Mouse (Mus musculus) C2C12 (cell line): ENCODE data around the gene Decr2. TPM values are rescaled to one million over a fixed set of nuclear protein-coding genes. Genes with fewer than 3 reads are reported as not detected.
"Not testable (repeated sequence)": the region's sequence is repeated elsewhere in the genome, so short reads cannot be mapped to it uniquely, and the experiment has no call there.

Source experiments
- H3K27me3 ChIP-seq: one replicate; pipeline ENCODE4 v1.6.1; 2011; ENCODE audit not compliant: control insufficient read depth, insufficient read depth, insufficient read length
- H3K36me3 ChIP-seq: one replicate; pipeline ENCODE4 v1.6.1; 2011; ENCODE audit not compliant: control insufficient read depth, insufficient read depth
- H3K4me3 ChIP-seq: one replicate; pipeline ENCODE4 v1.5.1; 2011; ENCODE audit warnings: mild to moderate bottlenecking, control low read depth; ENCODE audit not compliant: poor library complexity, insufficient read depth, severe bottlenecking
- H3K79me2 ChIP-seq: one replicate; pipeline ENCODE4 v1.6.1; 2011; ENCODE audit not compliant: control insufficient read depth, insufficient read depth
- H3K79me3 ChIP-seq: one replicate; pipeline ENCODE4 v1.6.1; 2011; ENCODE audit warnings: low read depth, control low read depth
- H3ac ChIP-seq: one replicate; pipeline ENCODE3; 2011; ENCODE audit warnings: low read depth; ENCODE audit not compliant: control insufficient read depth, insufficient read length
- CEBPB ChIP-seq: IDR thresholded peaks from one replicate; pipeline ENCODE4 v1.6.1; 2011; ENCODE audit warnings: low read depth, mild to moderate bottlenecking, control low read depth, moderate library complexity
- CTCF ChIP-seq: IDR thresholded peaks from one replicate; pipeline ENCODE4 v1.5.1; 2011; ENCODE audit not compliant: control insufficient read depth, insufficient read depth, insufficient read length
- FOSL1 ChIP-seq: IDR thresholded peaks from one replicate; pipeline ENCODE4 v1.8.0; 2011; ENCODE audit warnings: mild to moderate bottlenecking, low read length; ENCODE audit not compliant: poor library complexity, insufficient read depth, severe bottlenecking
- MAX ChIP-seq: IDR thresholded peaks from one replicate; pipeline ENCODE4 v1.6.1; 2011; ENCODE audit warnings: mild to moderate bottlenecking, control low read depth
- MYOD1 ChIP-seq: IDR thresholded peaks from one replicate; pipeline ENCODE4 v1.6.1; 2011; ENCODE audit warnings: low read depth; ENCODE audit not compliant: control insufficient read depth, insufficient read length
- MYOG ChIP-seq: IDR thresholded peaks from one replicate; pipeline ENCODE4 v1.6.1; 2011; ENCODE audit not compliant: control insufficient read depth, insufficient read length; ENCODE audit errors: extremely low read depth
- USF1 ChIP-seq: IDR thresholded peaks from one replicate; pipeline ENCODE4 v1.6.1; 2011; ENCODE audit warnings: low read depth, mild to moderate bottlenecking, control low read depth, moderate library complexity
- polyA plus RNA-seq: library from polyadenylated mRNA; unstranded; fragments of >200 nt; fragmentation: generic; extraction: Trizol; gene quantifications from one replicate; pipeline ENCODE4 v1.2.1, GENCODE M21; 2012; ENCODE audit warnings: missing spikeins

Decr2 gene
- polyA plus RNA-seq, 1 experiment, result 3.9 TPM

DNA sequence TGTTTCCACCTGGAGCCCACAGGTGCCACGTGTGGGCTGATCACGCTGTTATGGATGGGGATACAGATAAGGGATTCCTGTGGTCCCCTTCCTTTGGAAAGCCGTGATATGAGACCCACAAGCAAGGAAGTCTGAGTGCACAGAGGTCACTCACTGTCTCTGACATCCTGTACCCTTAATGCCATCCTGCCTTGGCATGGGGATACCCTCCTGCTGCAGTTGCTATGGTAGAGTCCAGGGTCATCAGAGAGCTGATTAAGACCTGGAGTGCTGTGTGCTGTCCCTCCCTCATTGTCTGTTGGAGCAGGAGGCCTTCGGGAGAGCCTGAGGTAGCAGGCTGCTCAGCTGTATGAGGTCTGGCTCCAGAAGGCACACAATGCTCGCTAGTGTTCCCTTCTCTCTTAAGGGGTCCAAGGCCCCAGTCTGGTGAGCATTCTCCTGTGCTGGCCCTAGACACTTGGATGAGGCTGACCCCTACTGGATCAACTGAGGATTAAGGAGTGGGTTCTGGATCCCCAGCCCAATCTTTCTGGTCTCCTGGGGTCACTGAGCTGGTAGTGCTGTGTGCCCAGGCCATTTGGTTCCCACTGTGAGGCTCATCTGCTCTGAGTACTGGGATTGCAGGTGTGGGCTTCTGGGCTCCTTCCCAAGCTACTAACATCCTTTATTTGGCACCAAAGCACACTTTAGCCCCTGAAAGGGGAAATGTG is 32.4 kb upstream of the Decr2 start:
- H3K36me3 ChIP-seq, result peaks cover 11% of the 10 kb centered on the region
- H3ac ChIP-seq, result no peak overlapping the region
- no peak overlapping the region for H3K4me3 ChIP-seq
- H3K27me3 ChIP-seq, result peaks cover 11% of the 10 kb centered on the region
- H3K79me2 ChIP-seq, result peaks cover 22% of the 10 kb centered on the region
- TF ChIP-seq FOSL1 (no peak), CTCF (no peak), MYOD1 (no peak), MYOG (no peak), MAX (no peak), USF1 (no peak), CEBPB (no peak)
- H3K79me3 ChIP-seq, result peaks cover 20% of the 10 kb centered on the region

DNA sequence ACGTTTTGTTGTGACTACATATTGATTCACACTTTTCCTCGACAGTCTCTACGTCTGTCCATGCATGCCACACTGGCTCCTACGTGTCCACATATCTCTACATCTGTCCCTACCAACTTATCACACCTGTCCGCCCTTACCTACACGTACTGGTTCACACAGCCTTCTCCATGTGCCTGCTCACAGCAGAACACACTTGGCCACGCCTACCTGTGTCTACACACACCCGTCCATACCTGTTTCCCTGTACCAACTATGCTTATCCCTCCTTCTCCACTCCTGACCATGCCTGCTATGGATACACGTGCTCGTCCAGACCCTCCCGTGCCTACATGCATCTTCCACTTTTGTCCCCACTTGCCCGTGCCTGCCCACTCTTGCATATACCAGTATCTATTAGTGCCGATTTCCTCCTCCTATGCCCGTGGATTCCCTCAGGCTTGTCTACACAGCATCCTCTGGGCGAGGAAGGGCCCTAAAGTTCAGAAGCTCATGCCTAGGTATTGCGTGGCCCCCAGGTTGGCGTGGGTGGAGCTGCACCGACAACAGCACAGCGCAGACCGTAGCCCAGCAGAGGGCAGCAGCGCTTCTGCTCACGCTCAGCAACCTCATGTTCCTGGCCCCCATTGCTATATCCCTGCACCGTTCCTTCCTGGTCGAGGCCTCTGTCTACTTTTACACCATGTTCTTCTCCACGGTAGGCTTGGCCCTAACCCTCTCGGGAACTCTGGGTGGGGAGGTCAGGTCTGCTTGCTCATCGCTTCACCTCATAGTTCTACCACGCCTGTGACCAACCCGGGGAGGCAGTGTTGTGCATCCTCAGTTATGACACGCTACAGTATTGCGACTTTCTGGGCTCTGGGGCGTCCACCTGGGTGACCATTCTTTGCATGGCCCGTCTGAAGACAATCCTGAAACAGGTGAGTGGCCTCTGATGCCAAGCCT is 29.9 kb upstream of the Decr2 start:
- Histone ChIP-seq H3K4me3 (no peak overlapping the region), H3K36me3 (no peaks in the 10 kb centered on the region), H3K27me3 (peaks cover 27% of the 10 kb centered on the region)

DNA sequence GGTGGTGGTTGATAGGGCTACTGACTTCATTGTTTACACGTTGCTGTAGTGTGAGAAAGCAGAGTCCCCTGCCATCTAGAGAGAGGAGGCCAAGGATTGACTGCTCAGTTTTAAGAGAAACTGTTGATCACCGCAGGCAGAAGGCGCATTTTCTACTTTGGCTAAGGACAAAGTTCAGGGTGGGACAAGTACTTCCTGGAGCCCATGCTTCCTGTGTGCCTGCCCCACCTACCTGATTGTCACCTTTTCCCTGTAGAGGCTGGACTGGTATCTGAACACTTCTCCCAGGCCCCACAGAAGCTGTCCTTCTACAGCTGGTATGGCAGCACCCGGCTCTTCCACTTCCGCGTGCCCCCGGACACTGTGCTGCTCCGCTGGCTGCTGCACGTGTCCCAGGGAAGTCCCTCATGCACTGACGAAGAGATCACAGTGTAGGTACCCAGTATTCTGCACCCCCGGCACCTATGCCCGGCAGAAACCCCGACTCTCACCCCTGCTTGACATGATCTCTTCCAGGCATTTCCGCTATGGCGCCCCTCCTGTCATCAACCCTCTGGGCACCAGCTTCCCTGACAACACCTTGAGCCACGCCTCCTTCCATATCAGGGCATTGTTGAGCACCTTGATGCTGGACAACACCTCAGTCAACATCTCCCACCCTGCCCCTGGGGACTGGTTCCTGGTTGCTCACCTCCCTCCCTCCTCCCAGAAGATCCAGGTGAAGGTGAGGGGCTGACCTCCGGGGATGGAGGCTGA is 26.5 kb upstream of the Decr2 start:
- H3ac ChIP-seq, result no peak overlapping the region
- TF ChIP-seq MYOG (no peak), MAX (no peak), CEBPB (no peak), MYOD1 (no peak), CTCF (no peak), FOSL1 (no peak), USF1 (no peak)
- H3K27me3 ChIP-seq, result peaks cover 41% of the 10 kb centered on the region
- H3K36me3 ChIP-seq, result no peaks in the 10 kb centered on the region
- H3K79me2 ChIP-seq, result no peaks in the 10 kb centered on the region
- H3K4me3 ChIP-seq, result no peak overlapping the region
- no peaks in the 10 kb centered on the region for H3K79me3 ChIP-seq

More for the DNA sequence above, 29.9 kb upstream of the Decr2 start:
- TF ChIP-seq MAX (no peak), CTCF (peak; percentile 98)
- H3K79me3 ChIP-seq, result peaks cover 16% of the 10 kb centered on the region
- peaks cover 18% of the 10 kb centered on the region for H3K79me2 ChIP-seq
- no peak overlapping the region for H3ac ChIP-seq

DNA sequence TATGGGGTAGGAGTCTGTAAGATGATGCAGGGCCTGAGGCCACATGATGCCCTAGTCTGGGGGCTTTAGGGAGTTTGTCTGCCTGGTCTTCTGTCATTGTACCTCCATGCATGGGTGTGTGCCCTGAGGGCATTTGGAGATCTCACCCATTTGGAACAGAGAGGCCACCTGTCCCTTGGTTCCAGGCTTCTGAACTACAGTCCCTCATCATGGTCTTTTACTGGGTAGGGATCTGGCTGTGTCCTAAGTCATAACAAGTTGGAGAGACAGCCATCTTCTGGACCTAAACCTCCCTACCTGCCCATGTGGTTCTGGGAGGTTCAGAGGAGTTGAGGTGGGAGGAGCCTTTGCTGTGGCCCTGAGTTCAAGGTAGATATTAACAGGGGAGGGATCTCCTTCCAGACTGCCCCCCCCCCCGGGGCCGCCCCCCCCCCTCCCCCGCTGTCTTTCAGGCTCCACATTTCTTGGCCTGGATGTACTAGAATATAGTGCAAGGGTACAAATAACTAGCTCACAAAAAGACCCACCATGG is 25.9 kb upstream of the Decr2 start:
- H3K79me2 ChIP-seq, result no peaks in the 10 kb centered on the region
- no peak overlapping the region for H3K4me3 ChIP-seq
- H3K79me3 ChIP-seq, result no peaks in the 10 kb centered on the region
- no peak overlapping the region for H3ac ChIP-seq
- TF ChIP-seq MYOG, result no peak
- no peak for TF ChIP-seq MYOD1
- no peak for TF ChIP-seq USF1
- no peak for TF ChIP-seq CTCF
- TF ChIP-seq CEBPB, result no peak
- TF ChIP-seq MAX, result no peak
- TF ChIP-seq FOSL1, result no peak
- H3K27me3 ChIP-seq, result peaks cover 44% of the 10 kb centered on the region
- no peaks in the 10 kb centered on the region for H3K36me3 ChIP-seq

DNA sequence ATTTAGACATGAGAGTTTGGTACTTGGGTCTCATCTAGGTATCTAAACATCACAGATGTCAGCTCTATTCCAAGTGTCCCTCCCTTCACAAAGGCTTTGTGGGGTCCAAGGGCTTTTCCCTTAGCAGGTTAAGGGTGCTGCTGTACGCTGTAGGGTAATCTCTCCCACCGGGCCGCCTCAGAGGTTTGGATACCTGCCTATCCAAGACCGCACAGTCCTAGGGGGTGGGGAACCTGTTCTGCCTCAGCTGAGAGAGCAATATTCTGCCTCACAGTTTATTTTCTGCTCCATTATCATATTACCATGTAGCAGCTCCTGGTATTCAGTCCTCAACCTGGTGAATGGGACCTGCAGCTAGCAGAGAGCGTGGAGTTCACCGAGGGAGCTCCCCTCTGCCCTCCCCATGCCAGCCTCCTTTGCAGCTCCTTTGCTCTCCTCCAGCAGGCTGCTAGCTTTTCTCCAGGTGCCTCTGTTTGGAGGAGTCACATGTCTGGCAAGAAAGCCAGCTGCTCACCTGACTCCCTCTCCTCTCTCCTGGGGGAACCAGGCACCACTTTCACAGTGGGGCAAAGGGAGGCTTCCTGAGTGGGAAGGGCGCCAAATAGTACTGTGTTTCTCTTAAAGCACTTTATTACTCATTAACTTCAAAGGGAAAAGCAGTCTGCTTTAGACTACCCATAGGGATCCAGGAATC is 25.2 kb upstream of the Decr2 start:
- H3K27me3 ChIP-seq, result peaks cover 46% of the 10 kb centered on the region
- no peak overlapping the region for H3K4me3 ChIP-seq
- TF ChIP-seq MYOD1 (no peak), FOSL1 (no peak), MAX (no peak), MYOG (no peak), USF1 (no peak), CTCF (no peak), CEBPB (no peak)

DNA sequence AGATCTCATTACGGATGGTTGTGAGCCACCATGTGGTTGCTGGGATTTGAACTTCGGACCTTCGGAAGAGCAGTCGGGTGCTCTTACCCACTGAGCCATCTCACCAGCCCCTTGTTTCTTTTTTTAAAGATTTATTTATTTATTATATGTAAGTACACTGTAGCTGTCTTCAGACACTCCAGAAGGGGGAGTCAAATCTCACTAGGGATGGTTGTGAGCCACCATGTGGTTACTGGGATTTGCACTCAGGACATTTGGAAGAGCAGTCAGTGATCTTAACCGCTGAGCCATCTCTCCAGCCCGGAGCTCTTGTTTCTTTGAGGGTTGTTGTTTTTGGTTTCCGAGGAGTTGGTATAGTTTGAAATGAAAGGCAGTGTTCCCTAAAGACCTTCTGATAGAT is 24.3 kb upstream of the Decr2 start:
- not testable (repeated sequence) for H3K79me2 ChIP-seq, H3ac ChIP-seq, H3K4me3 ChIP-seq

More for the DNA sequence above, 25.2 kb upstream of the Decr2 start:
- Histone ChIP-seq H3K79me3 (no peaks in the 10 kb centered on the region), H3ac (no peak overlapping the region), H3K79me2 (no peaks in the 10 kb centered on the region), H3K36me3 (no peaks in the 10 kb centered on the region)

More for the DNA sequence above, 24.3 kb upstream of the Decr2 start:
- H3K79me3 ChIP-seq, H3K36me3 ChIP-seq: not testable (repeated sequence)
- H3K27me3 ChIP-seq, result peaks cover 46% of the 10 kb centered on the region
